9 mouse cellular contexts compared by ENCODE assay signal in genomic region chr6:93026068-93027022, GRCm38 (mm10).
DNase-seq lines count a peak whose midpoint lies in the region; ATAC-seq and TF ChIP-seq lines count a peak whose summit lies in the region.
"Had no signal": no experiment of that assay in that cellular context is flagged by ENCODE, and none has a peak within 500 bp of the region (broad histone marks: within the 10 kb centered on the region; RNA-seq: fewer than 3 reads in every experiment).

No protein-coding gene starts in this region.

- TF ChIP-seq CTCF in left cerebral cortex, adult 2 months (IDR thresholded peaks at IDR 0.05): no peak

- peak; percentile 52 for DNase-seq in urinary bladder, postnatal 14 days (ENCODE audit: low spot score)
- DNase-seq in urinary bladder, adult 2 months (ENCODE audit: low spot score): no peak
- peak; percentile 57 for DNase-seq in gastrocnemius, postnatal 25 days
- DNase-seq in kidney, postnatal 36 days: peak; percentile 68
- no peak for DNase-seq in left cerebral cortex, adult 2 months (ENCODE audit: extremely low spot score in 1 of 2, low spot score in 2 of 2)

- intact Hi-C loops in left cerebral cortex, adult 2 months (cut with DNase I): no loop called here

- no peak for ATAC-seq in monocyte, adult 5-6 weeks (replicated peaks; ENCODE audit: insufficient number of reproducible peaks, low FRiP score, low TSS enrichment, poor library complexity, severe bottlenecking)
- no peak for ATAC-seq in megakaryocyte, adult 5-6 weeks (ENCODE audit: poor library complexity, severe bottlenecking)
- ATAC-seq: forebrain, embryonic 15.5 days had no signal

- no peak overlapping the region for H3K27ac ChIP-seq in left cerebral cortex, adult 2 months
- H3K27ac ChIP-seq: forebrain, embryonic 15.5 days; stomach, embryonic 15.5 days had no signal

- H3K4me3 ChIP-seq in left cerebral cortex, adult 2 months: no peak overlapping the region
- H3K4me3 ChIP-seq: forebrain, embryonic 15.5 days; stomach, embryonic 15.5 days had no signal

Comparison
In these comparisons a context has a peak if more than half of its experiments do, and no peak if none do; other contexts are left out.
1. DNase-seq: peak in urinary bladder, postnatal 14 days (single experiment), gastrocnemius, postnatal 25 days (single experiment) and kidney, postnatal 36 days (2 of 2); none in urinary bladder, adult 2 months (single experiment) and left cerebral cortex, adult 2 months (0 of 2).